Mouse (Mus musculus): ENCODE results near the gene Prkce. TPM values are rescaled to one million over a fixed set of nuclear protein-coding genes. Genes with fewer than 3 reads are reported as not detected.

Gene Prkce
- polyA plus RNA-seq, 1 experiment from 2014 or later, result 11.0 TPM

GRCm38 (mm10) chr17:86185584-86185983 is 18.0 kb downstream of the Prkce start:
- H3K4me2 ChIP-seq (replicated peaks), result no peak overlapping the region
- H3K27ac ChIP-seq, result no peak overlapping the region
- peaks cover 13% of the 10 kb centered on the region for H3K4me1 ChIP-seq
- no peaks in the 10 kb centered on the region for H3K36me3 ChIP-seq
- H3K27me3 ChIP-seq, result no peaks in the 10 kb centered on the region
- H3K9ac ChIP-seq, result no peak overlapping the region
- H3K9me3 ChIP-seq (replicated peaks), result no peaks in the 10 kb centered on the region
- H3K4me3 ChIP-seq, result no peak overlapping the region
- no peak for ATAC-seq (ENCODE audit: low FRiP score)
- 43% methylated on average over 7 of the region's 7 CpGs for WGBS

- no peaks in the 10 kb centered on the region for H3K27me3 ChIP-seq
- H3K4me1 ChIP-seq, result peaks cover 13% of the 10 kb centered on the region
- no peaks in the 10 kb centered on the region for H3K36me3 ChIP-seq
- no peak overlapping the region for H3K9ac ChIP-seq
- no peak overlapping the region for H3K4me3 ChIP-seq
- H3K9me3 ChIP-seq (replicated peaks), result no peaks in the 10 kb centered on the region
- ATAC-seq (ENCODE audit: low FRiP score), result no peak
- no peak overlapping the region for H3K4me2 ChIP-seq (replicated peaks)
- H3K27ac ChIP-seq, result no peak overlapping the region
- WGBS, result 90% methylated on average over 1 of the region's 1 CpGs
Measured at GRCm38 (mm10) chr17:86187777-86188176, 20.2 kb downstream of the Prkce start.

- Histone ChIP-seq H3K4me1 (no peaks in the 10 kb centered on the region), H3K4me3 (no peak overlapping the region), H3K9me3 (replicated peaks) (no peaks in the 10 kb centered on the region), H3K27me3 (no peaks in the 10 kb centered on the region), H3K4me2 (replicated peaks) (no peak overlapping the region), H3K9ac (no peak overlapping the region), H3K27ac (no peak overlapping the region), H3K36me3 (no peaks in the 10 kb centered on the region)
- WGBS, result 92% methylated on average over 6 of the region's 6 CpGs
- ATAC-seq (ENCODE audit: low FRiP score), result no peak
Measured at GRCm38 (mm10) chr17:86193979-86194378, 26.4 kb downstream of the Prkce start.

GRCm38 (mm10) chr17:86194921-86195320 is 27.3 kb downstream of the Prkce start:
- no peak overlapping the region for H3K9ac ChIP-seq
- WGBS, result 86% methylated on average over 8 of the region's 8 CpGs
- H3K4me3 ChIP-seq, result no peak overlapping the region
- no peak for ATAC-seq (ENCODE audit: low FRiP score)
- no peak overlapping the region for H3K4me2 ChIP-seq (replicated peaks)
- no peaks in the 10 kb centered on the region for H3K9me3 ChIP-seq (replicated peaks)
- H3K36me3 ChIP-seq, result no peaks in the 10 kb centered on the region
- no peak overlapping the region for H3K27ac ChIP-seq
- no peaks in the 10 kb centered on the region for H3K27me3 ChIP-seq
- H3K4me1 ChIP-seq, result no peaks in the 10 kb centered on the region

- Histone ChIP-seq H3K4me3 (no peak overlapping the region), H3K27me3 (no peaks in the 10 kb centered on the region), H3K36me3 (no peaks in the 10 kb centered on the region), H3K9ac (no peak overlapping the region), H3K4me2 (replicated peaks) (no peak overlapping the region), H3K27ac (no peak overlapping the region), H3K4me1 (peaks cover under 1% of the 10 kb centered on the region; the same call in 1 of the 2 replicates), H3K9me3 (replicated peaks) (no peaks in the 10 kb centered on the region)
- ATAC-seq (ENCODE audit: low FRiP score), result no peak
- WGBS, result 87% methylated on average over 16 of the region's 16 CpGs
Measured at GRCm38 (mm10) chr17:86198496-86199465, 31.2 kb downstream of the Prkce start.

GRCm38 (mm10) chr17:86201981-86202380 is 34.4 kb downstream of the Prkce start:
- 91% methylated on average over 7 of the region's 7 CpGs for WGBS
- Histone ChIP-seq H3K9ac (no peak overlapping the region), H3K27ac (no peak overlapping the region), H3K27me3 (no peaks in the 10 kb centered on the region), H3K4me1 (peaks cover 3% of the 10 kb centered on the region; the same call in 1 of the 2 replicates), H3K4me2 (replicated peaks) (no peak overlapping the region), H3K36me3 (no peaks in the 10 kb centered on the region), H3K9me3 (replicated peaks) (no peaks in the 10 kb centered on the region), H3K4me3 (no peak overlapping the region)
- ATAC-seq (ENCODE audit: low FRiP score), result no peak

- Histone ChIP-seq H3K9me3 (replicated peaks) (no peaks in the 10 kb centered on the region), H3K27me3 (no peaks in the 10 kb centered on the region), H3K4me3 (no peak overlapping the region), H3K4me2 (replicated peaks) (no peak overlapping the region), H3K9ac (no peak overlapping the region), H3K4me1 (peaks cover 3% of the 10 kb centered on the region; the same call in 1 of the 2 replicates), H3K27ac (no peak overlapping the region), H3K36me3 (no peaks in the 10 kb centered on the region)
- ATAC-seq (ENCODE audit: low FRiP score), result no peak
- 91% methylated on average over 6 of the region's 6 CpGs for WGBS
Measured at GRCm38 (mm10) chr17:86202972-86203371, 35.4 kb downstream of the Prkce start.

GRCm38 (mm10) chr17:86203531-86204450 is 36.2 kb downstream of the Prkce start:
- no peak for ATAC-seq (ENCODE audit: low FRiP score)
- H3K9me3 ChIP-seq (replicated peaks), result no peaks in the 10 kb centered on the region
- no peaks in the 10 kb centered on the region for H3K27me3 ChIP-seq
- no peak overlapping the region for H3K27ac ChIP-seq
- no peak overlapping the region for H3K4me3 ChIP-seq
- no peak overlapping the region for H3K4me2 ChIP-seq (replicated peaks)
- H3K36me3 ChIP-seq, result no peaks in the 10 kb centered on the region
- WGBS, result 59% methylated on average over 20 of the region's 20 CpGs
- H3K4me1 ChIP-seq, result peaks cover 3% of the 10 kb centered on the region; the same call in 1 of the 2 replicates
- H3K9ac ChIP-seq, result no peak overlapping the region

- H3K36me3 ChIP-seq, result no peaks in the 10 kb centered on the region
- H3K27ac ChIP-seq, result no peak overlapping the region
- no peak for ATAC-seq (ENCODE audit: low FRiP score)
- 95% methylated on average over 8 of the region's 8 CpGs for WGBS
- H3K27me3 ChIP-seq, result no peaks in the 10 kb centered on the region
- no peaks in the 10 kb centered on the region for H3K9me3 ChIP-seq (replicated peaks)
- no peak overlapping the region for H3K9ac ChIP-seq
- no peak overlapping the region for H3K4me2 ChIP-seq (replicated peaks)
- peaks cover 3% of the 10 kb centered on the region; the same call in 1 of the 2 replicates for H3K4me1 ChIP-seq
- no peak overlapping the region for H3K4me3 ChIP-seq
Measured at GRCm38 (mm10) chr17:86206289-86206688, 38.7 kb downstream of the Prkce start.

- H3K27me3 ChIP-seq, result no peaks in the 10 kb centered on the region
- WGBS, result 92% methylated on average over 17 of the region's 17 CpGs
- H3K27ac ChIP-seq, result no peak overlapping the region
- H3K36me3 ChIP-seq, result no peaks in the 10 kb centered on the region
- H3K9me3 ChIP-seq (replicated peaks), result no peaks in the 10 kb centered on the region
- no peak overlapping the region for H3K4me3 ChIP-seq
- no peak for ATAC-seq (ENCODE audit: low FRiP score)
- H3K9ac ChIP-seq, result no peak overlapping the region
- H3K4me2 ChIP-seq (replicated peaks), result no peak overlapping the region
- H3K4me1 ChIP-seq, result peaks cover 3% of the 10 kb centered on the region; the same call in 1 of the 2 replicates
Measured at GRCm38 (mm10) chr17:86208057-86208820, 40.7 kb downstream of the Prkce start.

- Histone ChIP-seq H3K4me1 (peaks cover 3% of the 10 kb centered on the region; the same call in 1 of the 2 replicates), H3K27me3 (no peaks in the 10 kb centered on the region), H3K36me3 (no peaks in the 10 kb centered on the region), H3K4me3 (no peak overlapping the region), H3K9me3 (replicated peaks) (no peaks in the 10 kb centered on the region), H3K9ac (no peak overlapping the region), H3K27ac (no peak overlapping the region), H3K4me2 (replicated peaks) (no peak overlapping the region)
- WGBS, result 90% methylated on average over 5 of the region's 5 CpGs
- no peak for ATAC-seq (ENCODE audit: low FRiP score)
Measured at GRCm38 (mm10) chr17:86208821-86209186, 41.2 kb downstream of the Prkce start.
